9 mouse cellular contexts compared by ENCODE assay signal in genomic region chr11:96319071-96319902, GRCm38 (mm10). TPM values are rescaled to one million over a fixed set of nuclear protein-coding genes. Genes with fewer than 3 reads are reported as not detected.
A peak's percentile ranks its signal among the peaks of the same experiment; 100 is the strongest.
DNase-seq lines count a peak whose midpoint lies in the region; ATAC-seq and TF ChIP-seq lines count a peak whose summit lies in the region.
"Had no signal": no experiment of that assay in that cellular context is flagged by ENCODE, and none has a peak within 500 bp of the region (broad histone marks: within the 10 kb centered on the region; RNA-seq: fewer than 3 reads in every experiment).

No protein-coding gene starts in this region.

- WGBS in bone marrow, adult 2 months = under 1% methylated on average over 34 of the region's 34 CpGs
- WGBS in hindbrain, embryonic 16.5 days = 1% methylated on average over 34 of the region's 34 CpGs
- under 1% methylated on average over 29 of the region's 34 CpGs for WGBS in liver, embryonic 13.5 days (ENCODE audit: insufficient replicate concordance)

- peaks cover 26% of the 10 kb centered on the region for H3K27me3 ChIP-seq in hindbrain, embryonic 16.5 days (replicated peaks; ENCODE audit: control insufficient read depth, insufficient read depth, low read length)
- peaks cover 99% of the 10 kb centered on the region for H3K27me3 ChIP-seq in liver, embryonic 13.5 days

- TF ChIP-seq CTCF in bone marrow, adult 2 months (IDR thresholded peaks at IDR 0.05; ENCODE audit: control insufficient read depth, insufficient read depth, low read length) = no peak

- H3K9ac ChIP-seq in hindbrain, embryonic 16.5 days (ENCODE audit: low read depth, low read length) = peak overlapping the region; percentile 73
- H3K9ac ChIP-seq in liver, embryonic 13.5 days = peak overlapping the region; percentile 58

- peak; percentile 42 for DNase-seq in CD4-positive, CD25-positive, alpha-beta regulatory T cell, adult 2 months (ENCODE audit: low read depth, low spot score)
- DNase-seq in liver, embryonic 13.5 days = no peak
- peak; percentile 74 for DNase-seq in yolk sac, embryonic 10.5 days (ENCODE audit: low spot score)
- DNase-seq in c-Kit-positive CD71-positive TER-119-positive erythroid progenitor cells, embryonic 14.5 days (ENCODE audit: low spot score) = no peak
- DNase-seq in testis, postnatal 14 days (ENCODE audit: low spot score) = no peak

- peaks cover 1% of the 10 kb centered on the region; the same call in 1 of the 2 replicates for H3K4me1 ChIP-seq in bone marrow, adult 2 months (ENCODE audit: control insufficient read depth, insufficient read depth, low read length)
- no peaks in the 10 kb centered on the region; the same call in 1 of the 2 replicates for H3K4me1 ChIP-seq in hindbrain, embryonic 16.5 days (ENCODE audit: control insufficient read depth, insufficient read depth, low read depth, low read length)
- 0 out of 2 replicates have a peak, but pooled peaks cover 2% of the 10 kb centered on the region for H3K4me1 ChIP-seq in liver, embryonic 13.5 days (replicated peaks)

- ATAC-seq in CD4-positive, CD25-positive, alpha-beta regulatory T cell, adult 4 months = no peak
- peak; percentile 41 for ATAC-seq in hindbrain, embryonic 16.5 days
- ATAC-seq in liver, embryonic 13.5 days (ENCODE audit: low read depth) = no peak

- peak overlapping the region; percentile 41; the same call in 1 of the 2 replicates for H3K27ac ChIP-seq in bone marrow, adult 2 months (ENCODE audit: control insufficient read depth, insufficient read depth, low read depth, low read length, poor library complexity)
- peak overlapping the region; percentile 91 for H3K27ac ChIP-seq in hindbrain, embryonic 16.5 days (ENCODE audit: low read depth, low read length)
- H3K27ac ChIP-seq in liver, embryonic 13.5 days = peak overlapping the region; percentile 78

- H3K36me3 ChIP-seq in hindbrain, embryonic 16.5 days (ENCODE audit: control insufficient read depth, insufficient read depth, low read length) = no peaks in the 10 kb centered on the region
- no peaks in the 10 kb centered on the region for H3K36me3 ChIP-seq in liver, embryonic 13.5 days

- peak overlapping the region; percentile 62 for H3K4me2 ChIP-seq in hindbrain, embryonic 16.5 days (ENCODE audit: low read length)
- H3K4me2 ChIP-seq in liver, embryonic 13.5 days = peak overlapping the region; percentile 56

- TF ChIP-seq POLR2A in bone marrow, adult 2 months (IDR thresholded peaks at IDR 0.05; ENCODE audit: borderline replicate concordance, control insufficient read depth, low read depth, low read length) = no peak

- H3K4me3 ChIP-seq in bone marrow, adult 2 months (replicated peaks; ENCODE audit: control insufficient read depth, low read depth, low read length) = peak overlapping the region; percentile 81
- H3K4me3 ChIP-seq in hindbrain, embryonic 16.5 days (ENCODE audit: low read length) = peak overlapping the region; percentile 48
- H3K4me3 ChIP-seq in liver, embryonic 13.5 days (replicated peaks) = peak overlapping the region; percentile 53

- H3K9me3 ChIP-seq in hindbrain, embryonic 16.5 days (ENCODE audit: control insufficient read depth, low read length) = no peaks in the 10 kb centered on the region
- H3K9me3 ChIP-seq in liver, embryonic 13.5 days (replicated peaks) = no peaks in the 10 kb centered on the region

RNA-seq across cellular contexts. Expression of gene Hoxb4, which starts 1.2 kb away (rescaled TPM):
- 1 to 10 TPM; 1.9 to 2.5 TPM for polyA plus RNA-seq in CD4-positive, CD25-positive, alpha-beta regulatory T cell, adult 4 months (2017; shearing (Covaris generic))
- 3.3 and 7.6 TPM in 2 replicates for polyA plus RNA-seq in bone marrow, adult 2 months (2011; ENCODE audit: insufficient read depth, insufficient read length, low replicate concordance, missing spikeins)
- 2.5 and 3.3 TPM in 2 replicates for polyA plus RNA-seq in hindbrain, embryonic 16.5 days (2015; fragmentation: Nextera tagmentation; extraction: Ambion mirVana)
- polyA plus RNA-seq in liver, embryonic 13.5 days (2015; fragmentation: Nextera tagmentation; extraction: Ambion mirVana) = 0.16 and 0.20 TPM in 2 replicates

RNA-seq across cellular contexts. Expression of gene Hoxb3, which starts 3.8 kb away (rescaled TPM):
- polyA plus RNA-seq in CD4-positive, CD25-positive, alpha-beta regulatory T cell, adult 4 months (2017; shearing (Covaris generic)) = under 1 TPM; 0.22 to 0.56 TPM
- polyA plus RNA-seq in bone marrow, adult 2 months (2011; ENCODE audit: insufficient read depth, insufficient read length, low replicate concordance, missing spikeins) = 1.0 TPM in 2 replicates
- polyA plus RNA-seq in hindbrain, embryonic 16.5 days (2015; fragmentation: Nextera tagmentation; extraction: Ambion mirVana) = 4.8 and 5.6 TPM in 2 replicates
- 0.08 and 0.13 TPM in 2 replicates for polyA plus RNA-seq in liver, embryonic 13.5 days (2015; fragmentation: Nextera tagmentation; extraction: Ambion mirVana)
- polyA plus RNA-seq: C2C12 had no signal

RNA-seq across cellular contexts. Expression of gene Hoxb5, which starts 16.2 kb away (rescaled TPM):
- not detected for polyA plus RNA-seq in CD4-positive, CD25-positive, alpha-beta regulatory T cell, adult 4 months (2017; shearing (Covaris generic))
- polyA plus RNA-seq in bone marrow, adult 2 months (2011; ENCODE audit: insufficient read depth, insufficient read length, low replicate concordance, missing spikeins) = 0.52 and 1.3 TPM in 2 replicates
- 120 and 133 TPM in 2 replicates for polyA plus RNA-seq in hindbrain, embryonic 16.5 days (2015; fragmentation: Nextera tagmentation; extraction: Ambion mirVana)
- 0.44 and 0.58 TPM in 2 replicates for polyA plus RNA-seq in liver, embryonic 13.5 days (2015; fragmentation: Nextera tagmentation; extraction: Ambion mirVana)
- polyA plus RNA-seq: C2C12 had no signal

RNA-seq across cellular contexts. Expression of gene Hoxb6, which starts 27.0 kb away (rescaled TPM):
- polyA plus RNA-seq in CD4-positive, CD25-positive, alpha-beta regulatory T cell, adult 4 months (2017; shearing (Covaris generic)) = not detected
- 1.8 and 4.4 TPM in 2 replicates for polyA plus RNA-seq in bone marrow, adult 2 months (2011; ENCODE audit: insufficient read depth, insufficient read length, low replicate concordance, missing spikeins)
- polyA plus RNA-seq in hindbrain, embryonic 16.5 days (2015; fragmentation: Nextera tagmentation; extraction: Ambion mirVana) = 49.9 and 53.3 TPM in 2 replicates
- 0.07 and 0.14 TPM in 2 replicates for polyA plus RNA-seq in liver, embryonic 13.5 days (2015; fragmentation: Nextera tagmentation; extraction: Ambion mirVana)

RNA-seq across cellular contexts. Expression of gene Hoxb2, which starts 31.0 kb away (rescaled TPM):
- polyA plus RNA-seq in CD4-positive, CD25-positive, alpha-beta regulatory T cell, adult 4 months (2017; shearing (Covaris generic)) = under 1 TPM in 1 of 2 experiments, not detected in 1; 0.09 TPM
- 0.72 and 3.0 TPM in 2 replicates for polyA plus RNA-seq in bone marrow, adult 2 months (2011; ENCODE audit: insufficient read depth, insufficient read length, low replicate concordance, missing spikeins)
- 20.0 and 20.8 TPM in 2 replicates for polyA plus RNA-seq in hindbrain, embryonic 16.5 days (2015; fragmentation: Nextera tagmentation; extraction: Ambion mirVana)
- 1.2 and 1.7 TPM in 2 replicates for polyA plus RNA-seq in liver, embryonic 13.5 days (2015; fragmentation: Nextera tagmentation; extraction: Ambion mirVana)
- polyA plus RNA-seq: C2C12 had no signal

Comparison
In these comparisons a context has a peak if more than half of its experiments do, and no peak if none do; other contexts are left out.
1. DNase-seq: peak in CD4-positive, CD25-positive, alpha-beta regulatory T cell, adult 2 months (single experiment) and yolk sac, embryonic 10.5 days (single experiment); none in liver, embryonic 13.5 days (single experiment), c-Kit-positive CD71-positive TER-119-positive erythroid progenitor cells, embryonic 14.5 days (single experiment) and testis, postnatal 14 days (single experiment).
2. H3K27ac ChIP-seq: peak in every context shown above with its lines; median percentile 91 in hindbrain, embryonic 16.5 days; 78 in liver, embryonic 13.5 days; 41 in bone marrow, adult 2 months.
3. RNA of gene Hoxb5, which starts 16.2 kb away (polyA plus RNA-seq): 120 to 133 TPM in hindbrain, embryonic 16.5 days; 0.52 to 1.3 TPM in bone marrow, adult 2 months, 0.44 to 0.58 TPM in liver, embryonic 13.5 days and not detected in CD4-positive, CD25-positive, alpha-beta regulatory T cell, adult 4 months; every median in the first group is over 10 times any median in the second.
4. Peak in every context shown above with its lines, with median percentiles within 50 percentile points of each other: H3K4me3 ChIP-seq.